Mouse (Mus musculus) stomach, adult 2 months (tissue): ENCODE data around the gene Inhbb. TPM values are rescaled to one million over a fixed set of nuclear protein-coding genes. Genes with fewer than 3 reads are reported as not detected.

Experiments
- polyA plus RNA-seq: library from polyadenylated mRNA; depleted of rRNA; stranded (reverse); fragments of >200 nt; gene quantifications from 2 replicates; pipeline ENCODE4 v1.2.3, GENCODE M21; 2012; rRNA removed

The Inhbb gene
- 1.8 and 2.2 TPM in 2 replicates for polyA plus RNA-seq

GRCm38 (mm10) chr1:119421576-119422421, at the start of gene Inhbb:
Gene Inhbb (minus strand): TSS chr1:119422248.

Other genes starting within 250 kb of the Inhbb start
- gene Ralb, start 82.5 kb upstream of the Inhbb start, polyA plus RNA-seq, result 22.8 and 30.9 TPM in 2 replicates
- 10.6 and 13.2 TPM in 2 replicates for gene Tmem185b, start 103.9 kb upstream of the Inhbb start, polyA plus RNA-seq
- 1.9 TPM in 2 replicates for gene Epb41l5, start 226.8 kb upstream of the Inhbb start, polyA plus RNA-seq